Mouse (Mus musculus) E14TG2a.4 (cell line): ENCODE results near the gene Nucb1.

Source experiments
- CTCF ChIP-seq: conservative IDR thresholded peaks from 2 replicates; pipeline ENCODE4 v1.5.1; 2014; ENCODE audit warnings: low read length
- NANOG ChIP-seq: IDR thresholded peaks from 2 replicates; pipeline ENCODE4 v1.6.1; 2014; ENCODE audit warnings: borderline replicate concordance, low read length, mixed read lengths
- POU5F1 ChIP-seq: IDR thresholded peaks from 2 replicates; pipeline ENCODE4 v1.6.1; 2014; ENCODE audit warnings: low read length, borderline replicate concordance

DNA sequence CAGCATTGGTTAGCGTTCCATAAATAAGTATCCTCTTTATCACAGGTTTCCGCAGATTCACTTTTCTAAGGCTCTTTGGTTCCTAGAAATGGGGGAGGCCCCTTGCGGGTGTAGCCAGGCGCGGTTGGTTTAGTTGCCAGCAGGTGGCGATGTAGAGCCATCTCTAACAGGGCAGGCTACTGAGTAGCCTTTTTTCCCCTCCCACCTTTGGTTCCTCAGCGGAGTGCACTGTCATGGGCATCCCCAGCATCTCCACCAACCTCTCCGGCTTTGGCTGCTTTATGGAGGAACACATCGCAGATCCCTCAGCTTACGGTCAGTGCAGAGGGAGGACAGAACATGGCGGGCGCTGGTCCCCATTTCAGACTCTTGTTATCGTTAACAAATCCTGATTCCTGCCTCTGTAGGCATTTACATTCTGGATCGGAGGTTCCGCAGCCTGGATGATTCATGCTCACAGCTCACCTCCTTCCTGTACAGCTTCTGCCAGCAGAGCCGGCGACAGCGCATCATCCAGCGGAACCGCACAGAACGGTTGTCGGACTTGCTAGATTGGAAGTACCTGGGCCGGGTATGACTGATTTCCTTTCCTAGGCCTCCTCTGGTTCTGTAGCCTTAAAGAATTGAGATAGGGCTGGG, 58.7 kb downstream of the Nucb1 start:
- TF ChIP-seq CTCF (peak; percentile 95), POU5F1 (no peak), NANOG (no peak)
